In genomic region chr11:66998467-66999403, GRCm38 (mm10) we compare ENCODE assay signal across 9 mouse cellular contexts. TPM values are rescaled to one million over a fixed set of nuclear protein-coding genes. Genes with fewer than 3 reads are reported as not detected.
A peak's percentile ranks its signal among the peaks of the same experiment; 100 is the strongest.
DNase-seq lines count a peak whose midpoint lies in the region; ATAC-seq lines count a peak whose summit lies in the region.
"Had no signal": no experiment of that assay in that cellular context is flagged by ENCODE, and none has a peak within 500 bp of the region (broad histone marks: within the 10 kb centered on the region; RNA-seq: fewer than 3 reads in every experiment).

No protein-coding gene starts in this region.

- no peaks in the 10 kb centered on the region for H3K4me1 ChIP-seq in stomach, embryonic 16.5 days (ENCODE audit: control insufficient read depth, insufficient read depth, low read length)

- DNase-seq in cerebellum, adult 11 months, result peak; percentile 55
- peak; percentile 28 for DNase-seq in adipocyte (ENCODE audit: low spot score)
- peak; percentile 74 to 77 for DNase-seq in heart, adult 18-20 months
- DNase-seq in kidney, postnatal 14 days, result peak; percentile 87
- DNase-seq in thymus, postnatal 0 days (ENCODE audit: low spot score), result no peak

- H3K4me2 ChIP-seq in stomach, embryonic 16.5 days (ENCODE audit: low read depth, low read length), result no peak overlapping the region
- H3K4me2 ChIP-seq: midbrain, embryonic 12.5 days had no signal

- 61% methylated on average over 14 of the region's 14 CpGs for WGBS in stomach, embryonic 16.5 days

- H3K27me3 ChIP-seq in stomach, embryonic 16.5 days (ENCODE audit: control insufficient read depth, insufficient read depth, low read length), result no peaks in the 10 kb centered on the region

- H3K9me3 ChIP-seq in stomach, embryonic 16.5 days (replicated peaks; ENCODE audit: control insufficient read depth, low read length), result no peaks in the 10 kb centered on the region
- H3K9me3 ChIP-seq: midbrain, embryonic 12.5 days had no signal

- no peaks in the 10 kb centered on the region for H3K36me3 ChIP-seq in stomach, embryonic 16.5 days (ENCODE audit: control insufficient read depth, insufficient read depth, low read length)
- H3K36me3 ChIP-seq: midbrain, embryonic 12.5 days had no signal

- ATAC-seq in cerebellum, adult (ENCODE audit: insufficient number of reproducible peaks, low FRiP score, low TSS enrichment), result no peak
- ATAC-seq in stomach, embryonic 16.5 days (ENCODE audit: insufficient read depth, low FRiP score), result peak; percentile 86
- no peak for ATAC-seq in inflammation-experienced regulatory T-cells, adult 6 months

- H3K9ac ChIP-seq in stomach, embryonic 16.5 days (ENCODE audit: low read length), result no peak overlapping the region
- H3K9ac ChIP-seq: midbrain, embryonic 12.5 days had no signal

- no peak overlapping the region for H3K4me3 ChIP-seq in stomach, embryonic 16.5 days (replicated peaks; ENCODE audit: low read length)
- H3K4me3 ChIP-seq: midbrain, embryonic 12.5 days had no signal

- H3K27ac ChIP-seq in stomach, embryonic 16.5 days (ENCODE audit: low read length), result 0 out of 2 replicates have a peak overlapping the region, but pooled peaks have one; percentile 24
- H3K27ac ChIP-seq: midbrain, embryonic 12.5 days had no signal

RNA-seq across cellular contexts. Expression of gene Tmem220, which starts 26.2 kb away (rescaled TPM):
- total RNA-seq in heart, adult 18-20 months (2021), result 1 to 10 TPM; 2.0 to 2.7 TPM
- 1.8 and 3.6 TPM in 2 replicates for polyA plus RNA-seq in stomach, embryonic 16.5 days (2015; fragmentation: Nextera tagmentation; extraction: Ambion mirVana)
- polyA plus RNA-seq in inflammation-experienced regulatory T-cells, adult 6 months (2017; shearing (Covaris generic)), result 1 to 10 TPM; 1.9 to 3.0 (median 2.6) TPM
- 0.50 and 0.60 TPM in 2 replicates for polyA plus RNA-seq in thymus, postnatal 0 days (2015; fragmentation: Nextera tagmentation; extraction: Ambion mirVana)

RNA-seq across cellular contexts. Expression of gene Tmem238l, which starts 42.3 kb away (rescaled TPM):
- total RNA-seq in heart, adult 18-20 months (2021), result not detected
- 0.91 and 1.0 TPM in 2 replicates for polyA plus RNA-seq in stomach, embryonic 16.5 days (2015; fragmentation: Nextera tagmentation; extraction: Ambion mirVana)
- polyA plus RNA-seq in inflammation-experienced regulatory T-cells, adult 6 months (2017; shearing (Covaris generic)), result not detected
- 0.23 TPM in 1 of 2 replicates, not detected in the other for polyA plus RNA-seq in thymus, postnatal 0 days (2015; fragmentation: Nextera tagmentation; extraction: Ambion mirVana)
- polyA plus RNA-seq: midbrain, embryonic 12.5 days had no signal

RNA-seq across cellular contexts. Expression of gene Adprm, which starts 53.7 kb away (rescaled TPM):
- 10 to 100 TPM; 12.0 to 12.4 TPM for total RNA-seq in heart, adult 18-20 months (2021)
- polyA plus RNA-seq in stomach, embryonic 16.5 days (2015; fragmentation: Nextera tagmentation; extraction: Ambion mirVana), result 26.6 and 27.1 TPM in 2 replicates
- polyA plus RNA-seq in inflammation-experienced regulatory T-cells, adult 6 months (2017; shearing (Covaris generic)), result 10 to 100 TPM; 68.1 to 92.5 (median 75.7) TPM
- 42.4 and 47.7 TPM in 2 replicates for polyA plus RNA-seq in thymus, postnatal 0 days (2015; fragmentation: Nextera tagmentation; extraction: Ambion mirVana)

RNA-seq across cellular contexts. Expression of gene Sco1, which starts 53.7 kb away (rescaled TPM):
- 10 to 100 TPM; 21.5 to 22.6 TPM for total RNA-seq in heart, adult 18-20 months (2021)
- polyA plus RNA-seq in stomach, embryonic 16.5 days (2015; fragmentation: Nextera tagmentation; extraction: Ambion mirVana), result 15.0 TPM in 2 replicates
- 1 to 10 TPM; 6.5 to 9.1 (median 8.9) TPM for polyA plus RNA-seq in inflammation-experienced regulatory T-cells, adult 6 months (2017; shearing (Covaris generic))
- 12.4 and 12.7 TPM in 2 replicates for polyA plus RNA-seq in thymus, postnatal 0 days (2015; fragmentation: Nextera tagmentation; extraction: Ambion mirVana)
